Mouse (Mus musculus) embryonic facial prominence, embryonic 13.5 days (tissue): ENCODE measurements at regions not wholly inside any gene's neighbourhood (a gene's known extent, or its start where the extent isn't known, plus 50 kb on each side); places are given as distances from the start of the nearest gene placed in this dataset.

ENCODE experiments used
- ATAC-seq: fragments of 200-750 bp; cut with Nextera tagmentation; 2 replicates; pipeline ENCODE4 v1.8.0; 2017; ENCODE audit warnings: low read depth; ENCODE audit not compliant: insufficient number of reproducible peaks, insufficient read depth, low FRiP score, low TSS enrichment
- H3K27ac ChIP-seq: fragments of 300-500 bp; sonication (generic); 2 replicates; pipeline ENCODE4 v1.5.1; 2015; ENCODE audit warnings: moderate library complexity, mild to moderate bottlenecking, inconsistent platforms
- H3K27me3 ChIP-seq: fragments of 300-500 bp; sonication (generic); 2 replicates; pipeline ENCODE4 v1.6.1; 2015; ENCODE audit warnings: mild to moderate bottlenecking, inconsistent platforms
- H3K36me3 ChIP-seq: fragments of 300-500 bp; sonication (generic); 2 replicates; pipeline ENCODE4 v1.6.1; 2015; ENCODE audit warnings: mild to moderate bottlenecking, inconsistent platforms
- H3K4me1 ChIP-seq: fragments of 300-500 bp; sonication (generic); 2 replicates; pipeline ENCODE4 v1.6.1; 2015; ENCODE audit warnings: inconsistent platforms
- H3K4me2 ChIP-seq: fragments of 300-500 bp; sonication (generic); 2 replicates; pipeline ENCODE4 v1.6.1; 2015; ENCODE audit warnings: moderate library complexity, mild to moderate bottlenecking, inconsistent platforms
- H3K4me3 ChIP-seq: fragments of 300-500 bp; sonication (generic); 2 replicates; pipeline ENCODE4 v1.5.1; 2015; ENCODE audit warnings: mild to moderate bottlenecking, inconsistent platforms
- H3K9ac ChIP-seq: fragments of 300-500 bp; sonication (generic); 2 replicates; pipeline ENCODE4 v1.6.1; 2015; ENCODE audit warnings: mild to moderate bottlenecking, inconsistent platforms
- H3K9me3 ChIP-seq: fragments of 300-500 bp; sonication (generic); 2 replicates; pipeline ENCODE4 v1.6.1; 2016; ENCODE audit warnings: inconsistent platforms
- WGBS: fragments of 180-500 bp; shearing (Covaris S2); methylation state at CpG from one replicate; pipeline ENCODE4 v1.1.7; 2015; ENCODE audit warnings: mixed read lengths; 5-methylcytosine and 5-hydroxymethylcytosine counted together

DNA sequence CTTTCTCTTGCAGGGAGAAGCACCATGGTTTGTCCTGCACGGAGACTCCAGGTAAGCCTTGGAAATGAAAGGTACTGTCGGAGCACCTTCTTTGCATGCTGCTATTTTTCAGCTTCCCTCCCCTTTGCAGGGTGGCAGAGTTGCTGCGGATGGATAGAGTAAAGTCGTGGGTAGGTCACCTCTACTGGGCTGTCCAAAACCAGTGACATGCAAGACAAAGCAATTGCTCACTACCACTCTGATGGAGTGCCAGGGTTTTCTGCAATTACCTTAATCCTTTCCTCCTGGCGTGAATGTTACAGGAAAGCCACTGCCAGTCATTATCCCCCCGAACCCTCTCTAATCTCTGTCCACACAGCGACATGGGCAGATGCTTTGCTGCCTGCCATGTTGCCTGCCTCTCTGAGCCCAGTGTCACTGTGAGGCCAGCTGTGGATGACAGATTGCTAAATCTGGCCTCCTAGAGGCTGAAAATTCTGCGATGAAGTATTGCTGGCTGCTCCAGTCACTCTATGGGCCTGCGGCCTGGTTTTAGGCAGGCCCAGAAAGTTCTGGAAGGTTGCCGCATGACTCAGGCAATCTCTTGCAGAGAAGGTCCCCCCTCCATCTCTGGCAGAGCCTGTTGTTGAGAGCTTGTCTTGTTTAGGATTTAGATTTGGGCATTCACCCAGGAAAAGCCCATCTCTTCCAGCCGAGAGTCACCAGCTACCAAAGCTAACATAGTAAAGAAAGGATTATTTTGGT is 54.1 kb upstream of the Sod3 start:
- no peak overlapping the region for H3K4me2 ChIP-seq
- no peak for ATAC-seq
- H3K4me1 ChIP-seq: no peaks in the 10 kb centered on the region
- WGBS: 78% methylated on average over 11 of the region's 11 CpGs
- no peaks in the 10 kb centered on the region for H3K36me3 ChIP-seq
- H3K9ac ChIP-seq: no peak overlapping the region
- H3K27ac ChIP-seq: no peak overlapping the region
- no peaks in the 10 kb centered on the region; the same call in 1 of the 2 replicates for H3K9me3 ChIP-seq
- H3K27me3 ChIP-seq: no peaks in the 10 kb centered on the region
- no peak overlapping the region for H3K4me3 ChIP-seq

DNA sequence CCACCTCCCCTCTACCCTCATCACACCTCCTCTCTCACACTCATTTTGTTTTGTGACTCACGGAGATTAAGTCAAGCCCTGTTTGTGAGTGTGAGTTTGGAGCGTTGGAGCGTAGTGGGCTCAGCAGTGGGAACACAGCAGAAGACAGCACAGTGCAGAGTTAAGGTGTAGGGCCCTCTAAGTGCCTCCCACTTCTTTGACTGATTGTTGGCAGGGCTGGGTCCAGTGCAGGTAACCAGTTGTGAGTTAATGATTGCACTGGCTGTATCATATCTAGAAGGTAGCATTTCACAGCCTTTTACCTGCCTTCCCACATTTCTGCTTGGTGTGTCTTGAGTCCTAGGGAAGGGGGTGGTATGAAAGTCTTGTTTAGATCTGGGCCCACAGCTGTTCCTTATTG is 67.3 kb upstream of the Sod3 start:
- no peaks in the 10 kb centered on the region for H3K9me3 ChIP-seq
- no peaks in the 10 kb centered on the region; the same call in 1 of the 2 replicates for H3K4me1 ChIP-seq
- H3K4me3 ChIP-seq: no peak overlapping the region
- H3K36me3 ChIP-seq: no peaks in the 10 kb centered on the region
- H3K27ac ChIP-seq: no peak overlapping the region
- no peak overlapping the region for H3K9ac ChIP-seq
- no peak overlapping the region for H3K4me2 ChIP-seq
- no peaks in the 10 kb centered on the region for H3K27me3 ChIP-seq
- 86% methylated on average over 3 of the region's 3 CpGs for WGBS
- ATAC-seq: no peak

DNA sequence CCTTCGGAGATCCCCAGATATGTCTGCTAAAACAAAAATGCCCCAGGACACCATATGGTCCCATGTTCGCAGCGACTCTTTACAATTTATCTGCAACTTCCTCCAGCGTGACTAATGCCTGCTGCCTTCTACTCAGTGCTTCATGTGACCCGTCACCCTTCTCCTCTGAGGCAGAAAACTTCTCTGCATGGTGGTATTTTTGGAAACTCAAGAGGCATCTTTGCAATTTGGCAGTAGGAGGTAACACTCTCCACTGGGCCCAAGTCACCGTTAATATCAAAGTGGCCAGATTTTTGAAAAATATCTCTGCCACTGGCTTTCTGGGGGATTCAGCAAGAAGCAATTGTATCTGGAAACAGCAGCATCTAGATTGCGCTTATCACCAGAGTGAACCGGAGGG is 69.1 kb upstream of the Sod3 start:
- ATAC-seq: no peak
- Histone ChIP-seq H3K27me3 (no peaks in the 10 kb centered on the region), H3K4me3 (no peak overlapping the region), H3K4me1 (no peaks in the 10 kb centered on the region; the same call in 1 of the 2 replicates), H3K4me2 (no peak overlapping the region), H3K9ac (no peak overlapping the region), H3K27ac (no peak overlapping the region), H3K9me3 (no peaks in the 10 kb centered on the region), H3K36me3 (no peaks in the 10 kb centered on the region)
- 37% methylated on average over 8 of the region's 8 CpGs for WGBS

DNA sequence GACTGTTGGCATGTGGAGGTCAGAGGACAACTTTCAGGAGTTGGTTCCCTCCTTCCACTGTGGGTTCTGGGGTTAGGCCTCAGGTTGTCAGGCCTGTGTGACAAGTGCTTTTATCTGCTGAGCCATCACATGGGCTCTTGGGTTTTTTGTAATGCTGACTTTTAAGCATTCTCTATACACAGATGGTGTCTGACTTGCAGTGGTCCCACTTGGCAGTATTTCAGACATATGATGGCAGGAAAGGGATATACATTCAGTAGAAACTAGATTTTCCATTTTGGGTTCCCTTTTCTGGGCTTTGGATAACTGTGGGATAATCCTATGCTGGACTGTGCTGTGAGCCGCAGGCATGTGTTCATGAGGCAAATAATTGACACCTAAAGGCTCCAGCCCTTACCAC is 75.3 kb upstream of the Sod3 start:
- Histone ChIP-seq H3K4me2 (no peak overlapping the region), H3K36me3 (no peaks in the 10 kb centered on the region), H3K27me3 (no peaks in the 10 kb centered on the region), H3K9ac (no peak overlapping the region), H3K27ac (no peak overlapping the region), H3K4me1 (no peaks in the 10 kb centered on the region), H3K9me3 (no peaks in the 10 kb centered on the region), H3K4me3 (no peak overlapping the region)
- ATAC-seq: no peak
- WGBS: 77% methylated on average over 1 of the region's 1 CpGs

GRCm38 (mm10) chr5:52280871-52281270 is 82.7 kb upstream of the Sod3 start:
- no peak overlapping the region for H3K4me3 ChIP-seq
- no peak overlapping the region for H3K27ac ChIP-seq
- no peak for ATAC-seq
- no peaks in the 10 kb centered on the region for H3K9me3 ChIP-seq
- no peaks in the 10 kb centered on the region for H3K4me1 ChIP-seq
- H3K36me3 ChIP-seq: no peaks in the 10 kb centered on the region
- no peak overlapping the region for H3K9ac ChIP-seq
- WGBS: 91% methylated on average over 2 of the region's 2 CpGs
- H3K27me3 ChIP-seq: no peaks in the 10 kb centered on the region
- no peak overlapping the region for H3K4me2 ChIP-seq

GRCm38 (mm10) chr5:52278111-52278510 is 85.5 kb upstream of the Sod3 start:
- no peaks in the 10 kb centered on the region for H3K36me3 ChIP-seq
- WGBS: 84% methylated on average over 5 of the region's 5 CpGs

DNA sequence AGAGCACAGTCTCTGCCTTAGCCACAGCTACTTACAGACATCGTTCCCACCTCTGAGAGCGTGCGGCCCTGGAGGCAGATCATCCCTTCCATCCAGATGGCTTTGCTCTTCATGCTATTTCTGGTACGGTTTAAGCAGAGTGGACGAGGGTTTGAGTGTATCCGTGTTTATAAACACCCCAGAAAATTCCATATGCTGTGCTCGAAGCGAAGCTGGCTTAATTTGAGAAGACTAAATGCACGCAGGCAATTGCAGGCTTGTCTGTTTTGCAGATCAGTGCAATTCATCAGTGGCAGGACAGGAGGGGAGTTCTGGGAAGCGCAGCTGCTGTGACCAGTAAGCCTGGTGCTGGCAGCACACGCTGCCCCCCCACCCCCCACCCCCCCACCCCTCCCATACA is 72.9 kb upstream of the Dhx15 start:
- no peak overlapping the region for H3K4me3 ChIP-seq
- no peak for ATAC-seq
- H3K9me3 ChIP-seq: 0 out of 2 replicates have a peak, but pooled peaks cover 3% of the 10 kb centered on the region
- no peak overlapping the region for H3K4me2 ChIP-seq
- 71% methylated on average over 11 of the region's 11 CpGs for WGBS
- H3K27me3 ChIP-seq: no peaks in the 10 kb centered on the region
- no peak overlapping the region for H3K9ac ChIP-seq
- no peaks in the 10 kb centered on the region for H3K36me3 ChIP-seq
- H3K4me1 ChIP-seq: no peaks in the 10 kb centered on the region
- no peak overlapping the region for H3K27ac ChIP-seq

More at GRCm38 (mm10) chr5:52278111-52278510, 85.5 kb upstream of the Sod3 start:
- Histone ChIP-seq H3K4me3 (no peak overlapping the region), H3K4me2 (no peak overlapping the region), H3K27ac (no peak overlapping the region), H3K9ac (no peak overlapping the region), H3K4me1 (no peaks in the 10 kb centered on the region), H3K9me3 (no peaks in the 10 kb centered on the region), H3K27me3 (no peaks in the 10 kb centered on the region)
- ATAC-seq: no peak

- Histone ChIP-seq H3K9me3 (0 out of 2 replicates have a peak, but pooled peaks cover 3% of the 10 kb centered on the region), H3K36me3 (no peaks in the 10 kb centered on the region), H3K4me3 (no peak overlapping the region), H3K27me3 (no peaks in the 10 kb centered on the region), H3K4me1 (peaks cover 15% of the 10 kb centered on the region), H3K9ac (no peak overlapping the region), H3K4me2 (no peak overlapping the region), H3K27ac (no peak overlapping the region)
- 95% methylated on average over 2 of the region's 2 CpGs for WGBS
- no peak for ATAC-seq
Measured at GRCm38 (mm10) chr5:52258075-52258474, 67.8 kb upstream of the Dhx15 start.

GRCm38 (mm10) chr5:52254602-52255071 is 64.3 kb upstream of the Dhx15 start:
- Histone ChIP-seq H3K9ac (no peak overlapping the region), H3K9me3 (no peaks in the 10 kb centered on the region), H3K4me3 (no peak overlapping the region), H3K4me2 (peak overlapping the region; percentile 38), H3K27ac (peak overlapping the region; percentile 63), H3K4me1 (peaks cover 15% of the 10 kb centered on the region), H3K27me3 (no peaks in the 10 kb centered on the region), H3K36me3 (no peaks in the 10 kb centered on the region)
- 51% methylated on average over 14 of the region's 14 CpGs for WGBS
- peak; percentile 74 for ATAC-seq

DNA sequence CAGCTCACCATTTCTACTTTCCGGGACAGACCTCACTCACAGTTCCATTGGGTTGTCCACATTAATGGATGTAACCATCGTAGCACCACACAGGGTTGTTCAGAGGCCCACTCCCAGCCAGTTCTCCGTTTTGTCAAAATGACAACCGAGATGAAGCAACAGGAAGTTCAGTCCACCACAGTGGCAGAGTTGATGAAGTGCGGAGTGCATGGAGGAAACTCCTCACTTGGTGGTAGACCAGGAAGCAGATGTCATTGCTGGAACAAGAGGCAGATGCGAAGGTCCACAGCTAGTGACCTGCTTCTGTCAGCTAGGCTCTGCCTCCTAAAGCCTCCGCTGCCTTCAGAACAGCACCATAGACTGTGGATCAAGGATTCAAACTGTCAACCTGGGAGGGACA is 59.5 kb upstream of the Dhx15 start:
- peaks cover 5% of the 10 kb centered on the region for H3K4me1 ChIP-seq
- WGBS: 86% methylated on average over 7 of the region's 7 CpGs
- no peak overlapping the region for H3K4me2 ChIP-seq
- no peaks in the 10 kb centered on the region for H3K36me3 ChIP-seq
- H3K27ac ChIP-seq: no peak overlapping the region
- ATAC-seq: no peak
- H3K4me3 ChIP-seq: no peak overlapping the region
- H3K9me3 ChIP-seq: no peaks in the 10 kb centered on the region
- H3K9ac ChIP-seq: no peak overlapping the region
- no peaks in the 10 kb centered on the region for H3K27me3 ChIP-seq

GRCm38 (mm10) chr5:52243931-52244330 is 53.6 kb upstream of the Dhx15 start:
- Histone ChIP-seq H3K4me3 (no peak overlapping the region), H3K9me3 (no peaks in the 10 kb centered on the region), H3K4me2 (no peak overlapping the region), H3K27me3 (no peaks in the 10 kb centered on the region), H3K36me3 (no peaks in the 10 kb centered on the region), H3K4me1 (no peaks in the 10 kb centered on the region), H3K9ac (no peak overlapping the region), H3K27ac (no peak overlapping the region)
- 81% methylated on average over 4 of the region's 4 CpGs for WGBS
- ATAC-seq: no peak

DNA sequence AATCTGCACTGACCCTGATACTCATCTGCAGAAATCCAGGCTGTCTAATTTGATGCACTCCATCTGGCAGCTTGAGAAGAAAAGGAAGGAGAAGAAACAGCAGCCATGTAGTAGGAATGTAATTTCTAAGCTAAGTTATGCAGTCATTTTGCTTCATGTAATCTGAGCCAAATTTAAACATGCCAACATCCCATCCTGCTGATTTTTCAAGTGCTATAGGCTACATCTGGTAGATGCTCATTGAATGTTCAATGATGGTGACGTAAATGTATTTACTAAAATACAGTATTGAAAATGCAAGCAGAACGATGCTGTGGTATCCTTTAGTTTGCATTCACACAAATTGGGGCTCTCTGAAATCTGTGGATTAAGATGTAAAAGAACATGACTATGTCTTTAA is 52.1 kb upstream of the Dhx15 start:
- Histone ChIP-seq H3K4me1 (peaks cover 8% of the 10 kb centered on the region; the same call in 1 of the 2 replicates), H3K4me2 (no peak overlapping the region), H3K9me3 (no peaks in the 10 kb centered on the region), H3K27me3 (no peaks in the 10 kb centered on the region), H3K4me3 (no peak overlapping the region), H3K9ac (no peak overlapping the region), H3K36me3 (no peaks in the 10 kb centered on the region), H3K27ac (no peak overlapping the region)
- 49% methylated on average over 2 of the region's 2 CpGs for WGBS
- no peak for ATAC-seq
